Mouse (Mus musculus): Measurements from ENCODE around the gene Tmem252. TPM values are rescaled to one million over a fixed set of nuclear protein-coding genes. Genes with fewer than 3 reads are reported as not detected.

Tmem252 gene
- total and polyA plus RNA-seq, 3 experiments, result 0.08 to 0.11 (median 0.10) TPM

- no peak for TF ChIP-seq POLR2A (IDR thresholded peaks at IDR 0.05; ENCODE audit: insufficient read depth, low read depth, low read length)
- TF ChIP-seq EP300 (IDR thresholded peaks at IDR 0.05; ENCODE audit: insufficient read depth, low read depth, low read length), result peak; percentile 79; the same call in 1 of the 2 replicates
- TF ChIP-seq CTCF (IDR thresholded peaks at IDR 0.05), result no peak
- H3K27me3 ChIP-seq (ENCODE audit: control insufficient read depth, insufficient read depth, low read length), result no peaks in the 10 kb centered on the region
- H3K27ac ChIP-seq, result peak overlapping the region; percentile 76
- intact Hi-C loops (cut with DNase I), result no loop called here
- DNase-seq, result peak; percentile 47 to 78
- no peaks in the 10 kb centered on the region for H3K79me2 ChIP-seq (replicated peaks; ENCODE audit: control insufficient read depth, insufficient read depth, low read length)
- 44% methylated on average over 12 of the region's 12 CpGs for WGBS
- H3K4me3 ChIP-seq, result no peak overlapping the region
- peaks cover 2% of the 10 kb centered on the region; the same call in 1 of the 2 replicates for H3K4me1 ChIP-seq (ENCODE audit: control insufficient read depth, insufficient read depth, low read length)
- H3K36me3 ChIP-seq (ENCODE audit: control insufficient read depth, insufficient read depth, low read length), result peaks cover 3% of the 10 kb centered on the region; the same call in 1 of the 2 replicates
- H3K9ac ChIP-seq (ENCODE audit: low read depth, low read length), result no peak overlapping the region
These were observed 9.4 kb downstream of the Tmem252 start for GRCm38 (mm10) chr19:24683016-24683720.

GRCm38 (mm10) chr19:24686411-24686810 lies 12.6 kb downstream of the Tmem252 start:
- TF ChIP-seq EP300 (IDR thresholded peaks at IDR 0.05; ENCODE audit: insufficient read depth, low read depth, low read length) (no peak), CTCF (IDR thresholded peaks at IDR 0.05) (no peak), POLR2A (IDR thresholded peaks at IDR 0.05; ENCODE audit: insufficient read depth, low read depth, low read length) (no peak)
- H3K79me2 ChIP-seq (replicated peaks; ENCODE audit: control insufficient read depth, insufficient read depth, low read length), result no peaks in the 10 kb centered on the region
- H3K36me3 ChIP-seq (ENCODE audit: control insufficient read depth, insufficient read depth, low read length), result peaks cover 3% of the 10 kb centered on the region; the same call in 1 of the 2 replicates
- H3K4me3 ChIP-seq, result no peak overlapping the region
- WGBS, result 87% methylated on average over 10 of the region's 10 CpGs
- no peak overlapping the region for H3K27ac ChIP-seq
- intact Hi-C loops (cut with DNase I), result no loop called here
- no peak overlapping the region for H3K9ac ChIP-seq (ENCODE audit: low read depth, low read length)
- peaks cover 2% of the 10 kb centered on the region; the same call in 1 of the 2 replicates for H3K4me1 ChIP-seq (ENCODE audit: control insufficient read depth, insufficient read depth, low read length)
- no peak for DNase-seq
- H3K27me3 ChIP-seq (ENCODE audit: control insufficient read depth, insufficient read depth, low read length), result no peaks in the 10 kb centered on the region

DNA sequence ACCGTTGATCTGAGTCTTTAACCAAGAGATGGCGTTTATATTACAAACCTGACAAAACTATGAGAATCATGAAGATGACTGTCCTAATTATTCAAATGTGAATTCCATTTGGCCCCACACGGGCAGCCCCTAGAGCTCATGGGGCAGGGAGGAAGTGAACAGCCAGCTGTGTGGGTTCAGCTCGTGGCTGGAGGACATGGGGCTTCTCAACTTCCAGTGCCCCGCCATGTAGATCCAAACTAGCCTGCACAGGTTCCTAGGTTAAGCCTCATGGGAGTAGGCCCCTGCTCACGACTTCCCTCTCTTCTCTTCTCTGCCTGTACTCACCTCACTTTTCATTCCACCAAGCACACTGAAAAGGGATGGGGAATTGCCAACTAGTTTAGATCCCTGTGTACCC lies 14.5 kb downstream of the Tmem252 start:
- no peaks in the 10 kb centered on the region for H3K79me2 ChIP-seq (replicated peaks; ENCODE audit: control insufficient read depth, insufficient read depth, low read length)

DNA sequence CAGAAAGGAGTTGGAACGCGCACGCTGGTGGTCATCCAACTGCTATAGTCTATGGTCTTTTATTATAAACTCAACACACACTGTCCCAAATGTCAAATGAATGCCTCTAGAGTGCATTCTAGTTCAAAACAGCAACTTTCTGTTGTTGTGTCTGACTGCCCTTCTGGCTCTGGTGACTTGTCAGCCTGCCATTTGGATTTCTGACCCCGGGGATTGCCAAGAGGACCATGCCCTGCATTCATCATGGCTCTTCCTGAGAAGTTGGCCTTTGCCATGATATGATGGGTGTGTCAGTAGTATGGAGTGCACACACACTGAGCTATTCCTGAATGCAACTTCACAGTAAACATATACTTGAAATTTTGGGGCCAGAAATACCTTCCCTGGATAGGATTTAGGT lies 15.7 kb downstream of the Tmem252 start:
- no peaks in the 10 kb centered on the region for H3K36me3 ChIP-seq (ENCODE audit: control insufficient read depth, insufficient read depth, low read length)
- H3K9ac ChIP-seq (ENCODE audit: low read depth, low read length), result no peak overlapping the region
- DNase-seq, result no peak
- 89% methylated on average over 4 of the region's 4 CpGs for WGBS
- intact Hi-C loops (cut with DNase I), result no loop called here
- H3K27me3 ChIP-seq (ENCODE audit: control insufficient read depth, insufficient read depth, low read length), result no peaks in the 10 kb centered on the region
- H3K4me3 ChIP-seq, result no peak overlapping the region
- TF ChIP-seq POLR2A (IDR thresholded peaks at IDR 0.05; ENCODE audit: insufficient read depth, low read depth, low read length) (no peak), CTCF (IDR thresholded peaks at IDR 0.05) (no peak), EP300 (IDR thresholded peaks at IDR 0.05; ENCODE audit: insufficient read depth, low read depth, low read length) (no peak)
- no peaks in the 10 kb centered on the region for H3K79me2 ChIP-seq (replicated peaks; ENCODE audit: control insufficient read depth, insufficient read depth, low read length)
- H3K4me1 ChIP-seq (ENCODE audit: control insufficient read depth, insufficient read depth, low read length), result no peaks in the 10 kb centered on the region; the same call in 1 of the 2 replicates
- no peak overlapping the region for H3K27ac ChIP-seq

More for the DNA sequence above, 14.5 kb downstream of the Tmem252 start:
- Histone ChIP-seq H3K27ac (no peak overlapping the region), H3K4me3 (no peak overlapping the region), H3K27me3 (ENCODE audit: control insufficient read depth, insufficient read depth, low read length) (no peaks in the 10 kb centered on the region), H3K9ac (ENCODE audit: low read depth, low read length) (no peak overlapping the region), H3K4me1 (ENCODE audit: control insufficient read depth, insufficient read depth, low read length) (peaks cover 1% of the 10 kb centered on the region; the same call in 1 of the 2 replicates), H3K36me3 (ENCODE audit: control insufficient read depth, insufficient read depth, low read length) (peaks cover 3% of the 10 kb centered on the region; the same call in 1 of the 2 replicates)
- no peak for TF ChIP-seq EP300 (IDR thresholded peaks at IDR 0.05; ENCODE audit: insufficient read depth, low read depth, low read length)
- TF ChIP-seq POLR2A (IDR thresholded peaks at IDR 0.05; ENCODE audit: insufficient read depth, low read depth, low read length), result no peak
- no peak for TF ChIP-seq CTCF (IDR thresholded peaks at IDR 0.05)
- WGBS, result 87% methylated on average over 6 of the region's 6 CpGs
- intact Hi-C loops (cut with DNase I), result no loop called here
- DNase-seq, result no peak

- Histone ChIP-seq H3K4me3 (no peak overlapping the region), H3K27ac (no peak overlapping the region), H3K4me1 (ENCODE audit: control insufficient read depth, insufficient read depth, low read length) (no peaks in the 10 kb centered on the region; the same call in 1 of the 2 replicates), H3K36me3 (ENCODE audit: control insufficient read depth, insufficient read depth, low read length) (no peaks in the 10 kb centered on the region), H3K79me2 (replicated peaks; ENCODE audit: control insufficient read depth, insufficient read depth, low read length) (no peaks in the 10 kb centered on the region), H3K9ac (ENCODE audit: low read depth, low read length) (no peak overlapping the region), H3K27me3 (ENCODE audit: control insufficient read depth, insufficient read depth, low read length) (no peaks in the 10 kb centered on the region)
- intact Hi-C loops (cut with DNase I), result no loop called here
- TF ChIP-seq EP300 (IDR thresholded peaks at IDR 0.05; ENCODE audit: insufficient read depth, low read depth, low read length), result no peak
- TF ChIP-seq CTCF (IDR thresholded peaks at IDR 0.05), result no peak
- no peak for TF ChIP-seq POLR2A (IDR thresholded peaks at IDR 0.05; ENCODE audit: insufficient read depth, low read depth, low read length)
- WGBS, result 63% methylated on average over 2 of the region's 2 CpGs
- DNase-seq, result no peak
These were observed 18.9 kb downstream of the Tmem252 start for GRCm38 (mm10) chr19:24692691-24693090.

- intact Hi-C loops (cut with DNase I), result no loop called here
- WGBS, result 46% methylated on average over 1 of the region's 1 CpGs
- no peaks in the 10 kb centered on the region for H3K79me2 ChIP-seq (replicated peaks; ENCODE audit: control insufficient read depth, insufficient read depth, low read length)
- H3K4me3 ChIP-seq, result no peak overlapping the region
- no peak overlapping the region for H3K9ac ChIP-seq (ENCODE audit: low read depth, low read length)
- H3K4me1 ChIP-seq (ENCODE audit: control insufficient read depth, insufficient read depth, low read length), result peaks cover 7% of the 10 kb centered on the region
- H3K27me3 ChIP-seq (ENCODE audit: control insufficient read depth, insufficient read depth, low read length), result no peaks in the 10 kb centered on the region
- no peak overlapping the region for H3K27ac ChIP-seq
- TF ChIP-seq EP300 (IDR thresholded peaks at IDR 0.05; ENCODE audit: insufficient read depth, low read depth, low read length), result no peak
- no peak for TF ChIP-seq POLR2A (IDR thresholded peaks at IDR 0.05; ENCODE audit: insufficient read depth, low read depth, low read length)
- TF ChIP-seq CTCF (IDR thresholded peaks at IDR 0.05), result no peak
- no peaks in the 10 kb centered on the region for H3K36me3 ChIP-seq (ENCODE audit: control insufficient read depth, insufficient read depth, low read length)
- DNase-seq, result no peak
These were observed 24.1 kb downstream of the Tmem252 start for GRCm38 (mm10) chr19:24697946-24698345.

All from heart, adult 2 months (tissue).